Mouse (Mus musculus) thymus, postnatal 4 days (tissue): Measurements from ENCODE around the gene Armh3.
"Not testable (repeated sequence)": the region's sequence is repeated elsewhere in the genome, so short reads cannot be mapped to it uniquely, and the experiment has no call there.

ENCODE experiments used
- DNase-seq: peaks from one replicate; pipeline ENCODE4 v3.0.0; 2021

The Armh3 gene

GRCm38 (mm10) chr19:45815170-45815569 is 183.1 kb downstream of the Armh3 start:
- DNase-seq = no peak

GRCm38 (mm10) chr19:45813801-45814200 is 184.5 kb downstream of the Armh3 start:
- DNase-seq = no peak

DNA sequence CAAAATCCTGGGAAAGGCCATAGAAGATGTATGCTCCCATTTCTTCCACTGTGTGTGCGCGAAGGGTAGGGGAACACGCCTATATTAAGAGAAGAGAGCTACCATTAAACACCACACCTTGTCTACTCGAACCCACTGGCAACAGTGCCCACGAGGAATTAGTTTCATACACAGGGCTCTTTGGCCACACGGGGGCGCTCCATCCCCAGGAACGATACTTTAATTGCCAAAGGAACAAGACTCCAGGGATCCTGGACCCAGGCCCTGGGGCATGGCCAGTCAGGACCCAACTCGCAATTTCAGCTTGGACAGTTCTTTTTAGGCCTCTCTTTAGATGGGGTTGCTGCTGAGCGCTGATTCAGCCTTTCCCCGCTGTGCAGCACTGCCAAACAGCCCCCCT is 185.0 kb downstream of the Armh3 start:
- peak; percentile 94 for DNase-seq

GRCm38 (mm10) chr19:45812673-45813252 is 185.5 kb downstream of the Armh3 start:
- DNase-seq = no peak

DNA sequence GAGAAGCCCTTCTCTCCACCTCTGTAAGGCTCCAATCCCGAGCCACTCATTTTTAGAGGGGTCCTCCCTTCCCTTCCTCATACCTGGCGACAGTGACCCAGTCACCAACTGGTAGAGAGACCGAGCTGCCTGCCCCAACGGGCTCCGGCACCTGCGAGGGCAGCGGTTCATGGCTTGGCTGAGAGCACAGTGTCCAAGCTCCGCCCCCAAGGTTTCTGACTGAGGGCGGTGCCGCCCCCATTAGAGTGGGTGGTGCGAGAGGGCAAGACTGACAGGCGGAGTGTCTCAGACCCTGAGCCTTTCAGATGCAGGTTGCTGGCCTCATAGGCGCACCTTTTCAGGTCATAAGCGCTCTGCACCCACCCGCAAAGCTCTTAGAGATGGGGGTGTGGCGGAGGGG is 186.2 kb downstream of the Armh3 start:
- peak; percentile 78 for DNase-seq

DNA sequence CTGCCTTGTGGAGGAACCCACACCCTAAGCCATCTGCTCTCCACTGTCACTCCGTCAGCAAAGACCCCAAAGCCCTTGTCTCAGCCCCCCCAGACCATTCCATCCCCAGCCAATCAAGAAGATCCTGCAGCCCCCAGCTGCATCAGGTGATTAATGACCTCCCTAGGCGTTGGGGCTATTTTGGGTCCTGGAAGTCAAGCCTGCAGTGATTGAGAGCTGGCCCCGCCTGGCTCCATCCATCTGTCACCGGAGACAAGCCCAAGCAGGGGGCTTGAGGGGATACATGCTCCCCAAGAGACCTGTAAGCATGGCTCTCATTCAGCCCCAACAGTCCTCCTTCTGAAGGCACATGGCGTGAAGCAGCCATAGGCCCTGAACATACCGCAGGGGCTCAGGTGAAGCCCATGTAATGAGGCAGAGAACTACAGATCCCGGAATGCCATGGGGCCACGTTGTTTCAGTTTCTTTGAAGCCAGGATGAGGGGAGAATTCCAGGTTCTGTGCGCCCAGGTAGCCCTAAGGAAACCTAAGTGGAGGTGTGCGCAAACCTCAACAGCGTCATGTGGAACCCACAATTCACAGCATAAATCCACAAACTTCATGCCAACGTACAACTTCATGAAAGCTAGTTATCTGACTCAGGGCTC is 187.1 kb downstream of the Armh3 start:
- no peak for DNase-seq

DNA sequence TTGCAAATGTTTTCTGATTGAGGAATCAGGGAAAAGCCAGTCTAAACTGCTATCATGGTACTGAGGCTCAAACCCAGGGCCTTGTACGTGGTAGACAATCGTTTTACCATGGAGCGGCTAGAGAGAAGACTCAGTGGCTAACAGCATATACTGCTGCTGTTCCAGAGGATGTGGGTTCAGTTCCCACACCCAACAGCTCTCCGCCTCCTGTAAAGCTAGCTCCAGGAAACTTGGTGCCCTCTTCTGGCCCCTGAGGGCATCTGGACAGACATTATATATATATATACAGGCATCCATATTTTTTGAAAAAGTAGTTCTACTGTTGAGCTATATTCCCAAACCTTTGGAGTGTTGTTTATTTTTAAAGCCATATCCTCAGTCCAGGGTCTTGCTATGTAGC is 190.6 kb downstream of the Armh3 start:
- no peak for DNase-seq

DNA sequence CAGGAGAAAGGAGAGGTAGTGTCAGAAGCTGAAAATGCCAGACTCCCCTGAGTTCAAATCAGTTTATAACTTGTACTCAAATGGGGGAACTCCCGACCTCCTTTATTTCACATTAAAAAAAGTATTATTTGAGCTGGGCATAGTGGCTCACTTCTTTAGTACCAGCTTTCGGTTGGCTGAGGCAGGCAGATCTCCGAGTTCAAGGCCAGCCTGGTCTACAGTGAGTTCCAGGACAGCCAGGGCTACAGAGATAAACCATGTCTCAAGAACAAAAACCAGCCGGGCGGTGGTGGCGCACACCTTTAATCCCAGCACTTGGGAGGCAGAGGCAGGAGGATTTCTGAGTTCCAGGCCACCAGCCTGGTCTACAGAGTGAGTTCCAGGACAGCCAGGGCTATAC is 192.5 kb downstream of the Armh3 start:
- DNase-seq = not testable (repeated sequence)

GRCm38 (mm10) chr19:45804593-45805368 is 193.5 kb downstream of the Armh3 start:
- DNase-seq = peak; percentile 56

GRCm38 (mm10) chr19:45803408-45803807 is 194.9 kb downstream of the Armh3 start:
- no peak for DNase-seq

DNA sequence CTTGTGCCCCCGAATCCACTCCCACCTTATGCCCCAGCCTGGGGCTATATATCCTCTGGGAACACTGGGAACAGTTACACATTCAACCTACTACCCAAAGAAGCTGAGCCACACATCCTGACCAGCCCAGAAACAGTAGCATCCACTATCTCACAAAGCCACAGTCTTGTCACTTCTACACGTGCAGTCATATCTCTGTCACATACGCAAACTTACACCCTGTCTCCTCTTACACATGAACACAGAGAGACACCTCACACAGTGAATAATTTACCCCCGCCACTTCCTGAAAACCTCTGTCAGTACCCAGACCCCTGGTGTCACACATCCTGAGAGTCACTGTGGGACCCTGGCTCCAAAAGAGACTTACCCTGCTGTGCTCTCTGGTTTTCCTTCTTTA is 195.6 kb downstream of the Armh3 start:
- no peak for DNase-seq

DNA sequence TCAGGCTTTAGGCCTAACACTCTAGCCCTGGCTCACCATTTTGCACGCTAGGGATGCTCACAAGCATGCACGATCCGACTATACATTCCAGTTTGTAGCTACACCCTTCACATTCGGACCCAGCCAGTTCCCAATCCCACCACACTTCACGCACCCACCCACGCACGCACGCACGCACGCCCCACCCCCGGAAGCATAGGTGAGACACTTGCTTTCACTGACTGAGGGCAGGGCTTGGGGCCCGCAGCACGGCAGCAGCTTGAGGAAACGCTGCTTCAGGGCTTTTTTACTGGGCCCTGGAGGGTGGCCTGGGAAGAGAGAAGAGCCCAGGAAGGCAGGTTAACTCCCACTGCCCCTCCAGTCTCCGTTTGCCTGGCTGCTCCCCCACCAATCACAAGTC is 201.4 kb downstream of the Armh3 start:
- peak; percentile 44 for DNase-seq

DNA sequence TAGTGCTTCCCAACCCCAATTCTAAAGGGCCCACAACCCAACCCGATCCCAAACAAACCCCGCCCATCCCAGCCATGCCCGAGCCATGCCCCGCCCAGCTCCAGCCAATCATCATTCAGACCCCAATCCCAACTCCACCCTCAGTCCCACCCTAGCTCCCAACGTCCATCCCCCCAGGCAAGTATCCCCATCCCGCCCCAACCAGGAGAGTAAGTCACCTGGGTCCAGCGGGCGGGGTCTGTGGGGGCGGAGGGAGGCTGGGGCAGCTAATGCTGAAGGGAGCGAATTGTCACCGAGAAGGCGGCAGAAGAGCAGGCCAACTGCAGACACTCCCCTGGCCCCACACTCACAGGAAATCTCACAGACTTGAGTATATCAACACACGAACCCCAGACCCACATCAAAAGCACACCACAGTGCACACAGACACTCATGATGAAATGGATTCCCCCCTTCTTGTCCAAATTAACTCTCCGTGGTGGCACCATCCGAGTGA is 202.2 kb downstream of the Armh3 start:
- DNase-seq = peak; percentile 68

DNA sequence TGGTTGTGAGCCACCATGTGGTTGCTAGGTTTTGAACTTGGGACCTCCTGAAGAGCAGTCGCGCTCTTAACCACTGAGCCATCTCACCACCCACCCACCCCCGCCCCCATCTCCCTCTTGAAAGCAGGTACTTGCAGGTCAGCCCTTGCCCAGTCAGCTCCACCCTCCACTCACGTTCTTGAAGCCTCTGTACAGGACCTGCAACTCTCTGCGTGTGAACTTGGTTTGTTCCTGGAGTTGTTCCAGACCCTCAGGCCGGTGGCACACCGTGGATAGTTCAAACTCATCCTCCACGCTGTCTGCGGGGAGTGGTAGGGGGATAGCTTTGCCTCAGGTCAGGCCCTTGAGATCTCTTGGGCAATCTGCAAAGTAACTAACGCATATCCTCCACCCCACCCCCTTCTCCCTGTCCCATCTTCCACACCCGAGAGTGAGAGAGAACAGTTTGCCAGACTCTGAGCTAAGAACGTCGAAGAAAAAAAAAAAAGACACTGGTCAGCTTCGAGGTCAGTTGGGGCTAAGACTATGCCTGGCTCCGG is 202.8 kb downstream of the Armh3 start:
- no peak for DNase-seq

- no peak for DNase-seq
Observed at GRCm38 (mm10) chr19:45794718-45795117, 203.6 kb downstream of the Armh3 start.

- DNase-seq = no peak
Observed at GRCm38 (mm10) chr19:45792404-45792803, 205.9 kb downstream of the Armh3 start.

DNA sequence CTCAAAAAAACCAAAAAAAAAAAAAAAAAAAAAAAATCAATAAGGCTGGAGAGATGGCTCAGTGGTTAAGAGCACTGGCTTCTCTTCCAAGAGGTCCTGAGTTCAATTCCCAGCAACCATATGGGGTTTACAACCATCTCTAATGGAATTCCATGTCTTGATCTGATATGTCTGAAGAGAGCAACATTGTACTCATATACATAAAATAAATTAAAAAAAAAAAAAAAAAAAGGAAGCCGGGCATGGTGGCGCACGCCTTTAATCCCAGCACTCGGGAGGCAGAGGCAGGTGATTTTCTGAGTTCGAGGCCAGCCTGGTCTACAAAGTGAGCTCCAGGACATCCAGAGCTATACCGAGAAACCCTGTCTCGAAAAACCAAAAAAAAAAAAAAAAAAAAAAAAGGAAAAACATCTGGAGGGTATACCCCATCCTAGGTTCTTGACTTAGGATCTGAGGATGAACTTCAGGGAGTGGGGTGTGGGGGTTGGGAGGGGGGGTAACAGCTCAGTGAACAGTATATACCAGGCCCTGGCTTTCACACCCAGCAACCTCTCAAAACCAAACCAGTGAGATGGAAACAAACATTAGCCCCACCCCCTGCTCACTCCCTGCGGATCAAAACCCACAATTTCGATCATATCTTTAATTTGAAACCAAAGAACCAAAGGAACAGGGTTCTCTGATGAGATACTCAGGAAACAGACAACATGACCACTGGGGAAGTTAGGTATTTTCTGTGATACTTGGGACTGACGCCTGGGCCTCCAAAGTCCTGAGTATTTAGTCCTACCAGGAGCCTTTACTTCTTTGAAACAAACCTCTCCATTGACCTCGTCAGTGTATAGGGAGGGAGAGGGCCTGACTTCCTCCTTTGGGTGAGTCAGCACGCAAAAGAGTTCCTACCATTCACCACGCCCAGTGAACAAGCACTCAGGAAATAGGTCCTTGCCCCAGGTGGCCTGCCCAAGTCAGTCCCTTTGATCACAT is 208.1 kb downstream of the Armh3 start:
- no peak for DNase-seq

DNA sequence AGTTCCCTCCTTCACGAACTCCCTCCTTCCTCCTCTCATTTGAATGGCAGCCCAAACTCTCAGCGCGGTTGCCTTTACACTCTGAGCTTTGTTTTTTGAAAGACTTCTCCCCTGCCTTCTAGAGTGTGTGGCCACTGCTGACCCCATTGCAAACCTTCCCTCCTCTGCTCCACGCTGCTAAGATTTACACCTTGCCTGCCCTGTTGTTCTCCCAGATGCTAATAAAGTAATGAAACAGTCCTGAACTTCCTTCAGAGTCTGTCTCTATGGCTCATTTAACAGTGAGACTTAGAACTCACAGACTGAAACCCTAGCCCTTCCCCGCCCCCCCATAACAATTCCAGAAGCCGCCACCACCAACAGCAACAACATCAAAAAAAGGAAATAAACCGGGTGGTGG is 208.9 kb downstream of the Armh3 start:
- DNase-seq = no peak

- no peak for DNase-seq
Observed at GRCm38 (mm10) chr19:45788337-45788736, 210.0 kb downstream of the Armh3 start.

DNA sequence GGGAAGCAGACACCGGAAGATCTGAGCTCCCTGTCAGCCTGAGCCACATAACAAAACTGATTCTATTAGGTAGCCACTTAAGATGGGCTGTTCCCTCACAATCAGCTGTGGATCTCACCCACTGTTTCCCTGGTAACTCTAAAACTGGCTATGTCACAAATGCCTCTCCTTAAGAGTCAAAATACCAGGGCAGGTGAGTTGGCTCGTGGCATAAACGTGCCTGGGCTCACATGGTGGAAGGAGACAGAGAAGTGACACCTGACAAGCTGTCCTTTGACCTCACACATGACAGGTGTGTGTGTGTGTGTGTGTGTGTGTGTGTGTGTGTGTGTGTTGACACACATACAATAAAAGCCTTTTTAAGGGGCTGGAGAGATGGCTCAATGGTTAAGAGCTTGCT is 210.8 kb downstream of the Armh3 start:
- DNase-seq = no peak

DNA sequence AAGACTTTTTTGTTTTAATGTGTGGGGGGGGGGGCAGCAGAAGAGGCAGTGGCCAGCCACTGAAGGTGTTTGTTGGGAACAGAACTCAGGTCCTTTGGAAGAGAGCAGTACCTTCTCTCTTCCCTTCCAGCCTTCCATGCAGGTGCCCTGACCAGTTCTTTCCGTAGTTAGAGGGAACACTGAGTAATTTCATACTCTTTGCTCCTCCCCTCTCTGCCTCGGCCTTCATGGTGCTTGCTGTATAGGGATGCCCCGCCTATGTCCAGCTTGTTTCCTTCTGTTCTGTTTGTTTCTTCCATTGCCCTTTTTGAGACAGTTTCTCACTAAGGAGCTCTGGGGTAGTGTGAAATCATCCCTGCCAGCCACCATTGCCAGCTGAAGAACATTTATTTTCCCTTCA is 212.8 kb downstream of the Armh3 start:
- DNase-seq = no peak

- DNase-seq = peak; percentile 29
Observed at GRCm38 (mm10) chr19:45783933-45784576, 214.2 kb downstream of the Armh3 start.
